Mouse (Mus musculus) MN1 (cell line): ENCODE data around the gene Tex48.

Experiments used
- DNase-seq: peaks from one replicate; pipeline ENCODE4 v3.0.0-alpha.2; 2016; ENCODE audit warnings: low spot score

Tex48 gene

DNA sequence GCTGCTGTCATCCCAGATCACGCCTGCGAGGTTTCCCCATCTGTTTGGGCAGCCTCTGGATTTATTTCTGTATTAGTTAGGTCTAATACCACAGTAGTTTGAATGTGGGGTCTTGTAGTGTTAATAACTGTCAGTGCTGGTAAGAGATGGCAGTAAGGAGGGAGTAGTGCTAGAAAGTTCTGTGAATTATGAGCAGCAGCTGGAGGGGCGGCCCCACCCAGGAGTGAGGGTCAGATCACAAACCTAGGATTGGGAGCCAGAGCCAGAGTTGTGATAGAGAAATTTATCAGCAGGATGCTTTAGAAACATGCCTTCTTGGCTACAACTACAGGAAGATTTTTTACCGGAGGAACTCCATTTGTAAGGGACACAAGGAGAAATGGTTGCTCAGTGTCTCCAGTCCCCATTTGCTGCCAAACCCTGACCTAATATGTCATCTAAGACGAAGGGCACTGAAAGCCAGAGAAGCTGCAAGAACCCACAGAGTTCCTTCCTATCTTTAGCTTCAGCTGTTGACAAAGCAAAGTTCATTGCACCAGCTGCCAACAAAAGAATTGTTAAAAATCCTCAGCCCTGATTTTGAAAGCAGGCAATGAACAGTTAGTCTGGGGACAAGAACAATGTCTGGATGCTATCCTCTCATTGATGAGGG is 27.6 kb downstream of the Tex48 start:
- no peak for DNase-seq

DNA sequence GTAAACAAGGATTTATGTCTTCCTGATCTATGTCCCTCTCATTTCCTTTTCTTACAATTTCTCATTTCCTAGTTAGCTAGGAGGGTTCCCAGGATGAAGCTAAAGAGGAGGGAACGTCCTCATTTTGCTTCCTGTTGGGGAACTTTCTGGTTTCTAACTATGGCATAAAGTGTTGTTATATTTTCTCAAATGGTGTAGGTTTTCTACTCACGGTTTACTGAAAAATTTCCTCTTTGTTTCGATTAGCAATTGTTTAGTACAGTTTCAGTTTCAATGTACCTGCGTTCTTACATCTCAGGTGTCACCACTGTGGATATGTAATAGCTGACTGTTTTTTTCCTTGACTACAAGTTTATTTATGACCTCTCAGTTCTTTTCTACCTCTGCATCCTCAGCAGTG is 31.7 kb downstream of the Tex48 start:
- DNase-seq = no peak

DNA sequence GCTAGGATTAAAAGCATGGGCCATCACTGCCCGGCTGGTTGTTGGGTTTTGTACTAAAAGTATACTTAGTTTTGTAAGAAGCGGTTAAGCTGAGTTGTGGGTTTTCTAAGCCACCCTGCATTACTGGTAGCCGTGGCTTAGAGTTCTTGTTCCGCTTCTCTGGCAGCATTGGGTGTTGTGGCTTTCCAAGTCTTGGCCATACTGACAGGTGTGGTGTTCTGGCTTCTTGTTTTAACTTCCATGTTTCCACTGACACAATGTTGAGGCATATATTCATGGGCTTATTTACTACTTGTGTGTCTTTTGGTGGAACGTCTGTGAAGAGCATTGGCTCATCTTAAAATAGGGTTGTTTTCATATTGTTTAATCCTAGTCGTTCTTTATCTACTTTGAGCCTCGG is 32.2 kb downstream of the Tex48 start:
- DNase-seq = no peak

DNA sequence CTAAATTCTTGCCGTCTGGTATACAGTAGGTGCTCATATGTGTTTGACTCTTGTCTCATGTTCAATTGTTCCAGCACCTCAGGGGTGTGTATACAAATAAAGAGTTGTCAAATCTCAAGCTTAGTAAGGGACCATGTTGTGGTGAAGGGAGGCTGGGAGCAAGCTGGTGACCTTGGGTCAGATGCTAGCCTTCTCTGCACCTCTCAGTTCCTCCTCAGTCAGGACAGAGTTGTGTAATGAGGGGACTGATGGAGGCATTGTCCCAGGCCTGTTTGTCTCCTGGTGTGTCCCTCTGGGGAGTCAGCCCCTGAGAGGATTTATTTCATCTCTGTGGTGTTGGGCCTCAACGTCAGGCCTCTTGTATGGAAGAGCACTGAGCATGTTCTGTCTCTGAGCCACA is 36.0 kb downstream of the Tex48 start:
- DNase-seq = no peak

DNA sequence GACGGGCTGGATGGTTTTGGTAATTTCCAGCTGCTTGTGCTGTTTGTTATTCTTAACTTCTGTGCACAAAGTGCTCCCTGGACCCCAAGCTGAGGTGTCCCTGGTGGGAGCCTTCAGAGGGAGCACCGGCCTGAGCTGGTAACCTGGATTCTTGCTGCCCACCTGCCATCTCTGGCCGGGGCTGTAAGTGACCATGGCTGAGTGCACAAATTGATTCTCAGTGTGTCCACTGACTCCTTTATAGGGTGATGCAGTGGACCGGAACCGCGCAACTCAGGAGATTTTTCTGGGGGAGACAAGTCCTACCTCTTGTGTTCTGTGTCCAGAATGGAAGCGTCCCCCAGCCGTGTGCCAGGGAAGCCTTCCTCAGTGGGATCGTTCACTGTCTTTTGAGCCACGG is 37.0 kb downstream of the Tex48 start:
- DNase-seq = no peak

DNA sequence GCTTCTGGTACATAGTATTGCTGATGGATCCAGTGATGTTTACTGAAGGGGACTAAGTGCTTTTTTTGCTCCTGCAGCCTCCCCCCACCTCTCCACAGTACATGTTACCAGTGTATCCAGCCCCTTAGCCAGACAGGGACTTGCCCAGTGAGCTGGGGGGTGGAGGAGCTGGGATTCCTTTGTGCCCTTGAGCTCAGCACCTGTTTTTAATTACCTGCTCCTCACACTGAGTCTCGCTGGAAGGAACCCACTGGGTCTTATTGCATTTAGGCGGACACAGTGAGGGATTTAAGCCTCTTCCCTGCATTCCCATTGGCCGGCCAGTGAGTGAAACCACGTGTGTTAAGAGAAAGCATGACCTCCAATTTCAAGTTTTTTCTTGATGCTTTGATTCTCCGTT is 39.6 kb downstream of the Tex48 start:
- no peak for DNase-seq

DNA sequence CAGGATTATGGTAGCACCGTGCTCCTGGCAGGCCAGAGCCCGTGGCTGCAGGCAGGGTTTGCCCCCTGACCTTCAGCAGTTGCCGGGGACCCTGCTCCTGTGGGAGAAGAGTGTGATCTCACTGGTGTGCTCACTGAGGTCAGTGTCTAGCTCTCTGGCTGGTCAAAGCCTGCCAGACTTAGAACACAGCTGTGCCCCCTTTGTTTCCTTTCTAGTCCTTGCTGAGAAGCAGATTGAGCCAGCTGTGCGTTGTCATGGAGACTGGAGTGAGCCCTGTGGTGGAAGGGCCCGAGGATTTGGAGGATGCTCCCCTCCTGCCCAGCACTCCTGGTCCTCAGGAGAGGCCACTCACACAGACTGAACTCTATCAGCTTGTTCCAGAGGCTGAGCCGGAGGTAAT is 42.1 kb downstream of the Tex48 start:
- no peak for DNase-seq

DNA sequence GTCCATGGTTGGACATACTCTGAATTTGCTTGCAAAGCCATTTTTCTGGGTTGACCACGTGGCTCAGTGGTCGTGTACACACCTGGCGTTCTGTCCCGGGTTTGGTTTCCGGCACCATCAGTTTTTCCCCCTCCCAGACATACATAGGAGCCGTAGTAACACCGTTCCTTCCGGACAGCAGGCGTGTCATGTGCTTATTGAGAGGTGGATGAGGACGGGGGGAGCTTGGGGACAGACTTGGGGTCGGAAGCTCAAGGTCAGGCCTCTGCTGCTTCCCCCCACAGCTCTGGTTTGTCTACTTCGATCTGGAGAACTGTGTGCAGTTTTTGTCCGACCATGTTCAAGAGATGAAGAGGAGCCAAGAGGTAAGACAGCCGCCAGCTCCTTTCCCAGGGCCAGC is 42.6 kb downstream of the Tex48 start:
- DNase-seq = no peak

DNA sequence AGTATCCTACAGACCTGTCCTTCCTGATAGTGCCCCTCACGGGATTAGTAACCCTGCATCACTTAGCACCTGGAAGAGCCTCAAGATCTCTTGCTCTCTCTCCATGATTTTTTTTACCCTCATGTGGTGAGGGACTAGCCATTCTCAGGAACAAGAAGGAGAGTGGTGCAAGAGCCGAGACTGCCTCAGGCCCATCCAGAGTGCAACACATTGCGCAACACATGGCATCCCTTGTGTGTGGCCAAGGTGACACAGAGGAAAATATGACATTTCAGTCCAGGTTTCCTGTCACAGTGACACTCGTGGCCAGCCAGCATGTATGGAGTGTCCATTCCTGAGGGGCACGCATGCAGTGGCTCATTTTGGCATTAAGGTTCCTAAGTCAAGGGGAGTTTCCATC is 49.6 kb downstream of the Tex48 start:
- no peak for DNase-seq

DNA sequence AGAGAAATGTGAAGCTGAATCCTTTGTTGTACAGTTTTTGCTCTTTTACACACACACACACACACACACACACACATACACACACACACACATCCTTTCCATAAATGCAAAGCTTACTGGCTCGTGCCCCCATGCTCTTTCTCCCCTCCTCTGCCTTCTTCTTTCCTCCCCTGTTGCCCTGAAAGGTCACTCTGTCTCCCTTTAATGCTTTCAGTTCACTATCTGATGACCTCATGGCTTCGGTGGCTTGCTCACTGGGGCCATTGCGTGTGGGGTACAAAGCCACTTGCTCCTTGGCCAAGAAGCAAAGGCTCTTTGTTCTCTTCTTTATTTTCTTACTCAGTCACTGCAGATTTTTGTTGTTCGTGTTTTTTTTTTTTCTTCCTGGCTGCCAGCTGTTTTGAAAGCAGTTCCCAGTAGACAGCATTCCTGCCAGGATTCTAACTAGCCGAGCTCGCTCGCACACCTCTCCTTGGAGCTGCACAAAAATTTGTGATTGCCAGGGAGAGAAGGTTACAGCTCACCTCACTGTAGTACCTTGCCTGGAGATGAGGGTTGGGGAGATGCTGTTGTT is 51.9 kb downstream of the Tex48 start:
- DNase-seq = no peak

DNA sequence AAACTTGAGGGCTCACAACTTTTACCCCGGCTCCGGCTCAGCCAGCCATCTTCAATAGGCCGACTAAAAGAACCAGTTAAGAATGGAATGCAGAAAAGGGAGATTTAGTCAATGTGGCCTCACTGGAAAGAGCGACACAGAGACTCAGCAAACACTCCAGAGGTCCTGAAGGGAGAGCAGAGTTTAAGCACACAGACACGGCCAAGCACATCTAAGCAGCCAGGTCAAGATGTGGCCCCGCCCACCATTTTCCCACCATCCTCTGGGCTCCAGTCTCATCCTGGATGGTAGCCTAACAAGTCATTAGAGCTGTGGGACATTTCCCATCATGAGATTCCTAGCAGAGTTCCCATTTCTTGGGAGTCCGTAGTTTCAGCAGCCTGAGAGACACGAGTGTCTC is 52.9 kb downstream of the Tex48 start:
- DNase-seq = no peak

DNA sequence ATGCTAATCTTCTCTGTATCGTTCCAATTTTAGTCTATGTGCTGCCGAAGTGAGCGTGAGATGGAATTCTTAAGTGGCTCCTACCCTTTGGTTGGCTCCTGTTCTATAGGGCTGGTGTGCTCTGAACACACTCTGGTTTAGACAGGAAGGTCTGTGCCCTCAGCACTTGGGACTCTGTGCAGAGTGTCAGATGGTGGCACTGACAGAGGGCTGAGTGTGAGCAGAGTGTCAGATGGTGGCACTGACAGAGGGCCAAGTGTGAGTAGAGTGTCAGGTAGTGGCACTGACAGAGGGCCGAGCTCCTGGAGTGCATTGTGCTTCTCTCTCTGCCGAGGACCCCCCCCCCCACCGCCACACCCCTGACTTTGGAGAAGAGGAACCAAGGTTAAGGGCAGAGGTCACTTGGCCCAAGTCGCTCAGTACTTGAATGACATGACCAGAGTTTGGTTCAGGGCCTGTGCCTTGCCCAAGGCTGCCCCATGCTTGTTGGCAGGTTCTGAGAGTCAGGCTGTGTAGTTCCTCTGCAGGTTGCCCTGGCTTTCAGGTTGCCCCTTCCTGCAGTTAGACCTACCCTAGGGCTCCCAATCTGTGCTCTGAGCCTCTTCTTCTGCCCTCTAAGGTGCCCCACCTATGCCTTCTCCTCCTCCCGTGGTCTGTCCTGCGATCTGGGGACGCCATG is 54.4 kb downstream of the Tex48 start:
- DNase-seq = no peak

DNA sequence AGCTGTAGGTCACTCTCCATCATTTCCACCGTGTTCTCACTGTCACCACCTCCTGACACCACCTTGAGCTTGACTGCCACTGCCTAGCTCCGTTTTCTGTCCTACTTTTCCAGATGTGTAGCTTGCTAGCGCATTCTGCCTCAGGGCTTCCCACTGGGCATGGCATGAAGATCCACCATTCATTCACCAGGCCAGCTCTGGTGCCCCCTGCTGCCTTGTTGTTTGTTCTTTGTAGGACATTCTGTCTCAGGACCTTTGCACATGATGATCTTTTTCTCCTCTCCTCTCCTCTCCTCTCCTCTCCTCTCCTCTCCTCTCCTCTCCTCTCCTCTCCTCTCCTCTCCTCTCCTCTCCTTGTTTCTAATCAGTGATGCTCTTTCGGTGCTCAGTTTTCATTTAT is 59.5 kb downstream of the Tex48 start:
- no peak for DNase-seq

DNA sequence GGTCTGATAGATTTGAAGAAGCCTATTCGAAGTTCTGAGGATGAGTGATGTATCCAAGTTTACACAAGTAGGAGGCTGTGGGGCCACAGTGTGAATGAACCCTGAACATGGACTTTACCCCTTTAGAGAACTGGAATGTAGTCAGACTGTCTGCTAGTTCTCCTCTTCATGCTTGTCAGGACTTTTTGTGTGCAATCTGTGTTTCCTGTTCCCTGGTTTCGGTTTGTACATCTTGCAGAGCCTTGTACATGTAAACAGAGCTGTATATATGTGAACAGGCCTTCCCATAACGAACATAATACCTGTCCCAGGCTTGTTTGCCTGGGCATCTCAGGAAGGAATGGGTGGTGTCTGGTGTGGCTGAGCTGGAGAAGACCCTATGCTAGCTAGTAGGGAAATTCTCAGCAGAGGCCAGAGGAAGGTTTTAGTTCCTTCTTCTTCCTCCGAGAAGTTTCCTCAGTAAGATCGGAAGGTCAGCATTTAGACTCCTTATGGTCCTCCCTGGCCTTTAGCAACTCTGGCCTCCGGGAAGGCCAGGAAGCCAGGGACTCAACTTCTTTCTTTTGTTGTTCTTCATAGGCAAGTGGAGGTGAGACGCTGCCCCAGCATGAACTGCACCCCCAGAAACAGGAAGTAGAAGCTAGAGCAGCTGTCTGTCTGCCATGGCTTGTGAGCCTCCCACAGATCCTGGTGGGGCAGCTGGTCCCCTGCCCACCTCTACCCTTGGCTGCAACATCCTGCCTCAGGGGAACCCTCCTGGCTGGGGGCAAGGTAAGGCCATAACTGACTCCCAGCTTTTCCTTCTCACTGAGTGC is 60.2 kb downstream of the Tex48 start:
- no peak for DNase-seq

DNA sequence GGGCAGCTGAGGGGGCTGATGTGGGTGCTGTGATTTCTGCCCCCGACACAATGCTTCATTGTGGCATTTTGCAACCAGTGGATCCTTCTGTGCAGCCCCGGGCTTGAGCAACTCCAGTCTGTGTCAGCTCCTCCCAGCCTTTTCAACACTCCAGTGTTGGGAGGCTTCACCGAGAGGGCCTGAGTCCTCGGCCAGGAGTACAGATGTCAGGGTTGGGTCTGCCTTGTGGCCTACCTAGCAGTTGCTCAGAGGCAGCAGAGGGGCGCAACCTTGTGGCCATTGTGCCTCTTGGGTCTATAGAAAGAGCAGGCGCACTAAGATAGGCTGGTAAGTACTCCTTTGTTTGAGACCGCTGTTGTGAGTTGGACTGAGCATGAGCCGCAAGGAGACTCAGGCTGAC is 62.1 kb downstream of the Tex48 start:
- no peak for DNase-seq

DNA sequence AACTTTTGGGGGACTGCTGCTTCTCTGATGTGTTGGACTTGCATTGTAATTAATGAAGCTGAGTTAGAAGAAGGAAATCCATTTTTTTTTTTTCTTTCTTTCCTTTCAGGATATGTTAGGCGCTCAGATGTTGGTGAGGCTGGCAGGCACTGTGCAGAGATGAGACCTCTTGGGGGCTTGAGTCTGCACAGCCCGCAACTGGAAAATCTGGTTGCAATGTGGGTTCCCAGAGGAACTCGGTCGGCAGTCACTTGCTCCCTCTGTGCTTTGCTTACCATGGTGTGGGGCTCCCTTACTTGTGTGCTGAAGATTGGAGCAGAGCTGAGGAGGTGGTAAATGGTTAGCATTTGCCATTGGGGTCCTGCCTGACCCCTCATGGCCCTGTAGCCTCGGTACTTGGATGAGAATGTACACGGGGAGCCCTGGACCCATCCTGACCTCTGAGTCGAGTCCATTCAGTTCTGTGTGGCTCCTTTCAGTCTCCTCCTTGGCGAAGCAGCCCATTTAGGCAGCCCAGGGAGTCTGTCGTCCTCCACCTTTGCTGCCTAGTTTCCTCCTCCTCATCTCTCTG is 63.0 kb downstream of the Tex48 start:
- DNase-seq = no peak

DNA sequence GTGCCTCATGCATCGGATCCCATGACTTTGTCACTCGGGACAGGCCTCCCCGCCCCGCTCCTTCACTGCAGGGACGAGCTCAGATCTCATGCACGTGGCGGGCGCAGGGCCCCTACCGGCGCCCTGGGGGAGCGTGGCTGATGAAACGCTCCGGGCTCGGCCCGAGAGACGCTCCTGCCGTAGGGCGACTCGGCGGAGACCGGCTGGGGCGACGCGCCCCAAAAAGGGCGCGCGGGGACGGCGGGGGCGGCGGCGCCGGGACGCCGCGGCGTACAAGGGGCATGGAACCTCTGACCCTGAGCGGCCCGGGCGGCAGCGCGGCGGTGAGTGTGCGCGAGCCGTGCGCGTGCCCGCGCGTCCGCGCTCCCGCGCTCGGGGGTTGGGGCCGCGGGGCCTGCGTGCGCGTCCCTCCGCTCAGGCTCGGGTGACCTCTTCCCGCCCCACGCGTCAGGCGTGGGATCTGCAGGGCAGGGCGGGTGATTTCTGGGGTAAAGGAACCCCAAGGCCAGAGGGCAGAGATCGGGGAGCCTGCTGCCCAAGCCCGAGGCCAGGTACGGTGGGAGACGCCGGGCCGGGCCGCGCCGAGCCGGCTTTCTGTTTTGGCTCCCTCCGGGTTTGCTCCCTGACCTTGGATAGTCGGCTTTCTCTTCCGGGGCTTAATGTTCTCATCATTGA is 63.7 kb downstream of the Tex48 start, which contains the start of gene Tmem268:
Tmem268 (plus strand) TSS at position 375 of the 675 bp plus-strand sequence.
- peak; percentile 70 for DNase-seq

DNA sequence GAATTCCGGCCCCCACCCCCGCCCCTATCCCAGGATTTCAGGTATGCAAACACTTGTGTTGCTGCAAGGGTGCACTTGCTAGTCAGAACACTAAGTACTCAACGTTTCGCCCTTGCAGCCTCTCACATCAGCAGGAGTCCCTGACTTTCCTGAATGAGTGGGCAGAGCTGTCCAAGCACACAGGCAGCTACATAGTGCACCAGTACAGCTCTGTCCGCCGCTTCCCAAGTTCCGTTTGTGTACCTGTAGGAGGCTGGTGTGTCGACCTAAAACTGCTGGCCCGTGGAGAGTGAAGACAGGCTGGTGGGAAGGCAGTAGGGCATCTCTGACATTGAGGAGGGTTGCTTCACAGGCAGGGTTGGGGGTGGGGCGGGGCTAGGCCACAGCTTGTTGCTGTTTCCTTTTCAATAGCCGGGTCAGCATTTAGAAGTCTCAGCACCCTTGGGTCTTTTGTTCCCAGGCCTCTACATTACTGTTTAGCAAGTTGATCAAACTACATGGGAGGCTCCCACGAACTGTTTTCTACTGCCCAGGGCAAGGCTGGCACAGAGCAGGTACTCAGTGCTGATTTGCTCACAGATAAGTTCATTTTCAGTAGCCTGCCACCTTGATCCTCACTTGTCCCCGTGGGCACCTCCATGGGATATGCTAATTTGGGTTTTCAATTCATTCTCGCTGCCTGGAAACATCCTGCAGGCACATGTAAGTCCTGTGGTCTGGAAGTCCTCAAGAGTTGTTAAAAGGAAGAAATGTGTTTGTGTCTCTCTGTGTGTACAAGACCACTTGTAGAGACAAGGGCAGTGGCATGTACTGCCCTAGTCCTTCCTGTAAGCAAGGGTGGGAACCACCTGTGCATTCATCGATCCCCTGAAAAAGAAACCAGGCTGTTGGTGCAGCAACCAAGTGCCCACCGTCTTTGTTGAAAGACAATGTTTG is 64.8 kb downstream of the Tex48 start:
- no peak for DNase-seq
